Mouse (Mus musculus): Measurements from ENCODE around the gene Abhd11. TPM values are rescaled to one million over a fixed set of nuclear protein-coding genes. Genes with fewer than 3 reads are reported as not detected.

The Abhd11 gene
- polyA plus RNA-seq (2012; rRNA removed; ENCODE audit: low replicate concordance) = 117 and 142 TPM in 2 replicates

DNA sequence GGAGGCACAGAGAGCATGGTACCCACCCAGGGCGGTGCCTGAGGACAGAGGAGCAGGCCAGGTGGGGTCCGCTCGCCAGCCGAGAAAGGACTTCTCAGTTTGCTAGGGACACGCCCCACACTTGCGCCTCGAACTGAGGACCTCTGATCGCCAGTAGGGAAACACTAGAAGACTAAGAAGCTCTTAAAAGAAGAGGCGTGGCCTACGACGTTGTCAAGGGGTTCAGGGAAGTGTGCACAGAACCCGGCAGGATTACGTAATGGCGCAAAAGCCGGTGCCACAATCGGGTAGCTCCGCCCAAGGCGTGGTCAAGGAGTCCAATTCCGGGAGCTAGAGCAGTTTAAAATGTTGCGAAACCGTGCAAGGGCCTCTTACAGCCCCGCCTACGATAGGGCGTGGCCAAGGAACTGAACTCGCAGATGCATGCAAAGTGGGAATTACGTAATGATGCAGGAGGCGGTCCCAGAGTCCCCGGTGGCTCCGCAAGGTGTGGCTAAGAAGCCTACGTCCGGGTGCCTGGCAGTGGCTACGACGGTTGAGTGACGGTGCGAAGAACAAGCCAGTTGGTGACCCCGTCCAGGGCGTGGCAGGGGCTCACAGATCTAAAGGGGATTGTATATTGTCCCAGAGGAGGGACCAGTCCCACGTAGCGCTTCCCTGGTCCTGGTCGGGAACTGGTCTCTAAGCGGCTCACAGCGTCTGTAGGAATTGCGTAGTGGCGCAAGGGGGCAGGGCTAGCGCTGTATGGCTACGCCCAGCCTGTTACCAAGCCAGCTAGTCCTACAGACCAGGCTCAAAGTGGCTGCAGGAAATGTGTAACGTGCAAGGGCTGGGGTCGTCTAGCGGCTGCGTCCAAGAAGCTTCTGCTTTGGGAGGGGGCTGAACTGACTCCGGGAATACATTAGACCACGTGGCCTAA is at the start of gene Abhd11:
TSS of gene Abhd11 (plus strand) at position 482 of the 919 bp plus-strand sequence.

DNA sequence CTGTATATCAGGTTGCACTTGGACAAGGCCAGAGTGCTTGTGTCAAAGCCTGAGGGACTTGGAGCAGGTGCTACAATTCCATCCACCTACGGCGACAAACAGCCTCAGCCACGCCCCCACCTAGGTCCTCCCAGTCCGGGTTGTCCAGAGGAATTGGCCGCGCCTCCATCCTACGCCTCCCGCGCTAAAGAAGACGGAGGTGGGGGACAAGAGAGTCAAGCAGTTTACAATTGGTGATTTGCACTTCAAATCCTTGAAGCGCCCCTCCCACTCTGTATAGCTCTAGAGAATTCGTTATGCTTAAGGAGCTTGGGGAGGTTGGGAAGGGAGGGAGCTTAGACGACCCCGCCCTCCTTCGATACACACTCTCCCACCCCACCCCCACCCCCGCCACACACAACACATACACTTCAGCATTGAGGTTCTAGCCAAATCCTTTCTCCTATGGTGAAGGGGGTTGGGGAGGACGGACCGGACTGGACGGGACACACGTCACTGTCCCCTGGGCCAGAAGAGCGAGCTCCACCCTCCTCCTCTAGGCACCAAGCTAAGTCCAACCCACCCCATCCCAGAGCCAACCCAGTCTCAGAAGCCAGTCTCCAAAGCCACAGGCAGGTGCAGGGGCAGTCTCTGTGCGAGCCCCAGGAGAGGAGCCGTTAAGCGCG is 23.2 kb upstream of the Abhd11 start, which contains the start of gene Cldn3:
TSS of gene Cldn3 (plus strand) at position 582 of the 665 bp plus-strand sequence.

GRCm38 (mm10) chr5:135023344-135024173 is 14.6 kb downstream of the Abhd11 start, which contains the start of gene Stx1a:
Gene Stx1a (plus strand): TSS chr5:135023482.

Other genes with a start within 250 kb of the Abhd11 start
- gene Tmem270, start 102.4 kb upstream of the Abhd11 start, polyA plus RNA-seq (2012; rRNA removed; ENCODE audit: low replicate concordance) = not detected in 2 replicates
- gene Cldn13, start 93.6 kb upstream of the Abhd11 start, polyA plus RNA-seq (2012; rRNA removed; ENCODE audit: low replicate concordance) = not detected in 2 replicates
- 35.4 and 38.5 TPM in 2 replicates for gene Mettl27, start 76.8 kb upstream of the Abhd11 start, polyA plus RNA-seq (2012; rRNA removed; ENCODE audit: low replicate concordance)
- gene Cldn4, start 62.2 kb upstream of the Abhd11 start, polyA plus RNA-seq (2012; rRNA removed; ENCODE audit: low replicate concordance) = 0.26 and 41.1 TPM in 2 replicates
- 0.53 and 154 TPM in 2 replicates for gene Cldn3, start 22.9 kb upstream of the Abhd11 start, polyA plus RNA-seq (2012; rRNA removed; ENCODE audit: low replicate concordance)
- gene Stx1a, start 14.3 kb downstream of the Abhd11 start, polyA plus RNA-seq (2012; rRNA removed; ENCODE audit: low replicate concordance) = 9.5 and 18.6 TPM in 2 replicates
- gene Dnajc30, start 55.0 kb downstream of the Abhd11 start, polyA plus RNA-seq (2012; rRNA removed; ENCODE audit: low replicate concordance) = 29.4 and 30.9 TPM in 2 replicates
- 42.3 and 66.1 TPM in 2 replicates for gene Bud23, start 55.8 kb downstream of the Abhd11 start, polyA plus RNA-seq (2012; rRNA removed; ENCODE audit: low replicate concordance)
- 1.4 and 9.3 TPM in 2 replicates for gene Vps37d, start 69.1 kb downstream of the Abhd11 start, polyA plus RNA-seq (2012; rRNA removed; ENCODE audit: low replicate concordance)
- 112 and 197 TPM in 2 replicates for gene Mlxipl, start 80.7 kb downstream of the Abhd11 start, polyA plus RNA-seq (2012; rRNA removed; ENCODE audit: low replicate concordance)
- gene Tbl2, start 140.5 kb downstream of the Abhd11 start, polyA plus RNA-seq (2012; rRNA removed; ENCODE audit: low replicate concordance) = 16.2 and 19.8 TPM in 2 replicates
- gene Bcl7b, start 159.1 kb downstream of the Abhd11 start, polyA plus RNA-seq (2012; rRNA removed; ENCODE audit: low replicate concordance) = 49.5 and 50.4 TPM in 2 replicates
- gene Baz1b, start 178.1 kb downstream of the Abhd11 start, polyA plus RNA-seq (2012; rRNA removed; ENCODE audit: low replicate concordance) = 23.8 and 40.6 TPM in 2 replicates
- 0.11 and 0.36 TPM in 2 replicates for gene Fzd9, start 242.1 kb downstream of the Abhd11 start, polyA plus RNA-seq (2012; rRNA removed; ENCODE audit: low replicate concordance)